Mouse (Mus musculus) liver, embryonic 14.5 days (tissue): ENCODE data around the gene Nnmt. TPM values are rescaled to one million over a fixed set of nuclear protein-coding genes. Genes with fewer than 3 reads are reported as not detected.
A peak's percentile ranks its signal among the peaks of the same experiment; 100 is the strongest.

ENCODE experiments used
- ATAC-seq: fragments of 200-750 bp; cut with Nextera tagmentation; 2 replicates; pipeline ENCODE4 v1.8.0; 2017; ENCODE audit warnings: moderate number of reproducible peaks, mild to moderate bottlenecking, moderate library complexity; ENCODE audit not compliant: insufficient read depth
- DNase-seq, 3 experiments: peaks; one replicate each; pipeline ENCODE4 v3.0.0-alpha.2; 2012 to 2013; ENCODE audit warnings: low read depth in 3 of 3, low spot score in 3 of 3
- H3K27ac ChIP-seq: fragments of 300-500 bp; sonication (generic); 2 replicates; pipeline ENCODE4 v1.5.1; 2014; ENCODE audit warnings: moderate library complexity, mild to moderate bottlenecking, control low read depth, inconsistent platforms
- H3K27me3 ChIP-seq: fragments of 300-500 bp; sonication (generic); 2 replicates; pipeline ENCODE4 v1.6.1; 2014; ENCODE audit warnings: mild to moderate bottlenecking, low read length, moderate library complexity; ENCODE audit not compliant: control insufficient read depth, insufficient read depth
- H3K36me3 ChIP-seq: fragments of 300-500 bp; sonication (generic); replicated peaks from 2 replicates; pipeline ENCODE4 v1.6.1; 2014; ENCODE audit warnings: low read depth; ENCODE audit not compliant: control insufficient read depth, insufficient read depth
- H3K4me1 ChIP-seq, 2 experiments: fragments of 200-500 bp in 1 of 2; fragments of 300-500 bp in 1 of 2; sonication (generic) in 1 of 2; replicated peaks; 2 replicates each; pipeline ENCODE4 v1.6.1; 2012 to 2014; ENCODE audit warnings: antibody characterized with exemption in 1 of 2, inconsistent platforms in 1 of 2, low read length in 1 of 2; ENCODE audit not compliant: control insufficient read depth in 2 of 2, insufficient read depth in 2 of 2
- H3K4me2 ChIP-seq: fragments of 300-500 bp; sonication (generic); 2 replicates; pipeline ENCODE4 v1.6.1; 2014; ENCODE audit warnings: low read depth, mild to moderate bottlenecking, control low read depth, moderate library complexity
- H3K4me3 ChIP-seq, 2 experiments: fragments of 200-500 bp in 1 of 2; fragments of 300-500 bp in 1 of 2; sonication (generic) in 1 of 2; 2 replicates each; pipeline ENCODE4 v1.5.1; 2012 to 2014; ENCODE audit warnings: low read depth in 2 of 2, low read length in 2 of 2, mild to moderate bottlenecking in 2 of 2, control low read depth in 1 of 2, inconsistent platforms in 1 of 2, moderate library complexity in 1 of 2; ENCODE audit not compliant: insufficient read depth in 1 of 2
- H3K9ac ChIP-seq: fragments of 300-500 bp; sonication (generic); replicated peaks from 2 replicates; pipeline ENCODE4 v1.6.1; 2014; ENCODE audit warnings: mild to moderate bottlenecking, control low read depth, moderate library complexity
- H3K9me3 ChIP-seq: fragments of 300-500 bp; sonication (generic); 2 replicates; pipeline ENCODE4 v1.6.1; 2016; ENCODE audit warnings: low read length, mixed read lengths; ENCODE audit not compliant: control insufficient read depth
- CTCF ChIP-seq: IDR thresholded peaks from 2 replicates; pipeline ENCODE4 v1.5.1; 2016; ENCODE audit warnings: antibody characterized with exemption, low read depth, control low read depth
- EP300 ChIP-seq: IDR thresholded peaks from 2 replicates; pipeline ENCODE4 v1.6.1; 2016; ENCODE audit warnings: antibody characterized with exemption, low read depth
- WGBS: fragments of 180-500 bp; shearing (Covaris S2); extraction: QIAGEN DNeasy Blood & Tissue Kit; methylation state at CpG from one replicate; pipeline ENCODE4 v1.1.7; 2014; ENCODE audit not compliant: insufficient replicate concordance; 5-methylcytosine and 5-hydroxymethylcytosine counted together
- polyA plus RNA-seq, 2 experiments: library from polyadenylated mRNA; depleted of rRNA in 1 of 2; stranded (reverse) in 1 of 2; unstranded in 1 of 2; fragments of >200 nt; fragmentation: Nextera tagmentation in 1 of 2; extraction: Ambion mirVana in 1 of 2; gene quantifications; 2 replicates each; pipeline versions ENCODE4 v1.2.1 to v1.2.3; 2012 to 2014

Gene Nnmt
- polyA plus RNA-seq, 2 experiments = 0.04 to 0.19 TPM

- 33% methylated on average over 17 of the region's 17 CpGs for WGBS
Observed at GRCm38 (mm10) chr9:48649851-48650685, 45.1 kb upstream of the Nnmt start.

GRCm38 (mm10) chr9:48649098-48649766, 44.3 kb upstream of the Nnmt start:
- ATAC-seq = peak; percentile 74
- H3K9me3 ChIP-seq = no peaks in the 10 kb centered on the region
- no peak overlapping the region for H3K27ac ChIP-seq

More at GRCm38 (mm10) chr9:48649851-48650685, 45.1 kb upstream of the Nnmt start:
- Histone ChIP-seq H3K4me1 (peaks cover 14 to 18% of the 10 kb centered on the region in 2 experiments), H3K9me3 (no peaks in the 10 kb centered on the region), H3K4me2 (peak overlapping the region; percentile 76), H3K9ac (no peak overlapping the region), H3K4me3 (peak overlapping the region; percentile 5 to 38; a peak in 2 of 4 replicates), H3K27ac (no peak overlapping the region), H3K27me3 (no peaks in the 10 kb centered on the region), H3K36me3 (no peaks in the 10 kb centered on the region)
- TF ChIP-seq EP300 (no peak), CTCF (no peak)
- no peak for ATAC-seq
- no peak for DNase-seq

GRCm38 (mm10) chr9:48648285-48649097, 43.5 kb upstream of the Nnmt start:
- no peaks in the 10 kb centered on the region for H3K27me3 ChIP-seq
- TF ChIP-seq EP300 (no peak), CTCF (no peak)
- 0 out of 2 replicates have a peak, but pooled peaks have one; percentile 7 for ATAC-seq
- no peaks in the 10 kb centered on the region for H3K36me3 ChIP-seq
- no peak overlapping the region for H3K27ac ChIP-seq
- peaks cover 9 to 10% of the 10 kb centered on the region in 2 experiments for H3K4me1 ChIP-seq
- H3K4me3 ChIP-seq = no peak overlapping the region
- 52% methylated on average over 12 of the region's 12 CpGs for WGBS
- H3K9ac ChIP-seq = no peak overlapping the region; the same call in 1 of the 2 replicates
- DNase-seq = no peak
- H3K9me3 ChIP-seq = no peaks in the 10 kb centered on the region
- peak overlapping the region; percentile 76 for H3K4me2 ChIP-seq

More at GRCm38 (mm10) chr9:48649098-48649766, 44.3 kb upstream of the Nnmt start:
- H3K9ac ChIP-seq = peak overlapping the region; percentile 15
- H3K4me3 ChIP-seq = peak overlapping the region in 1 of 2 experiments; percentile 38; a peak in 3 of 4 replicates
- no peaks in the 10 kb centered on the region for H3K27me3 ChIP-seq
- peaks cover 9 to 10% of the 10 kb centered on the region in 2 experiments for H3K4me1 ChIP-seq
- H3K4me2 ChIP-seq = peak overlapping the region; percentile 76
- WGBS = under 1% methylated on average over 22 of the region's 22 CpGs
- peak in 2 of 3 experiments; percentile 28 to 37 for DNase-seq
- H3K36me3 ChIP-seq = no peaks in the 10 kb centered on the region
- TF ChIP-seq CTCF (no peak), EP300 (no peak)

GRCm38 (mm10) chr9:48647648-48648284, 42.8 kb upstream of the Nnmt start:
- H3K36me3 ChIP-seq = no peaks in the 10 kb centered on the region
- H3K4me2 ChIP-seq = no peak overlapping the region
- DNase-seq (no peak), ATAC-seq (no peak)
- no peak overlapping the region for H3K4me3 ChIP-seq
- H3K27ac ChIP-seq = no peak overlapping the region
- no peaks in the 10 kb centered on the region for H3K9me3 ChIP-seq
- 51% methylated on average over 10 of the region's 10 CpGs for WGBS
- TF ChIP-seq CTCF (no peak), EP300 (no peak)
- H3K9ac ChIP-seq = no peak overlapping the region
- H3K4me1 ChIP-seq = peaks cover 9 to 10% of the 10 kb centered on the region in 2 experiments
- H3K27me3 ChIP-seq = no peaks in the 10 kb centered on the region
